Mouse (Mus musculus) spleen, postnatal 14 days (tissue): Measurements from ENCODE around the gene Acsf3.

Experiments used
- DNase-seq, 2 experiments: peaks; one replicate each; pipeline ENCODE4 v3.0.0; 2021 to 2022; ENCODE audit warnings: low spot score in 2 of 2

Acsf3 gene

GRCm38 (mm10) chr8:122775285-122776155 lies at the start of gene Acsf3:
TSS of gene Acsf3 (plus strand) at chr8:122775486.
- peak; percentile 41 to 59 for DNase-seq

GRCm38 (mm10) chr8:122726789-122727188 lies 48.5 kb upstream of the Acsf3 start:
- no peak for DNase-seq

- no peak for DNase-seq
Measured at GRCm38 (mm10) chr8:122727412-122727811, 47.9 kb upstream of the Acsf3 start.

GRCm38 (mm10) chr8:122728630-122729029 lies 46.7 kb upstream of the Acsf3 start:
- no peak for DNase-seq

GRCm38 (mm10) chr8:122735110-122735509 lies 40.2 kb upstream of the Acsf3 start:
- DNase-seq = no peak

GRCm38 (mm10) chr8:122735542-122736473 lies 39.5 kb upstream of the Acsf3 start:
- no peak for DNase-seq

- no peak for DNase-seq
Measured at GRCm38 (mm10) chr8:122736623-122737022, 38.7 kb upstream of the Acsf3 start.

- no peak for DNase-seq
Measured at GRCm38 (mm10) chr8:122737071-122737470, 38.2 kb upstream of the Acsf3 start.

GRCm38 (mm10) chr8:122737886-122738285 lies 37.4 kb upstream of the Acsf3 start:
- DNase-seq = no peak

- peak; percentile 61 to 76 for DNase-seq
Measured at GRCm38 (mm10) chr8:122739102-122739725, 36.1 kb upstream of the Acsf3 start.

GRCm38 (mm10) chr8:122742471-122742870 lies 32.8 kb upstream of the Acsf3 start:
- DNase-seq = no peak

- DNase-seq = no peak
Measured at GRCm38 (mm10) chr8:122745022-122745749, 30.1 kb upstream of the Acsf3 start.

GRCm38 (mm10) chr8:122745750-122746275 lies 29.5 kb upstream of the Acsf3 start:
- DNase-seq = no peak

- DNase-seq = no peak
Measured at GRCm38 (mm10) chr8:122746439-122746838, 28.8 kb upstream of the Acsf3 start.

- no peak for DNase-seq
Measured at GRCm38 (mm10) chr8:122747825-122748224, 27.5 kb upstream of the Acsf3 start.

- DNase-seq = no peak
Measured at GRCm38 (mm10) chr8:122749333-122749958, 25.8 kb upstream of the Acsf3 start.

- no peak for DNase-seq
Measured at GRCm38 (mm10) chr8:122751342-122751741, 23.9 kb upstream of the Acsf3 start.

- DNase-seq = no peak
Measured at GRCm38 (mm10) chr8:122752111-122752721, 23.1 kb upstream of the Acsf3 start.

- no peak for DNase-seq
Measured at GRCm38 (mm10) chr8:122758597-122758996, 16.7 kb upstream of the Acsf3 start.

GRCm38 (mm10) chr8:122760116-122760515 lies 15.2 kb upstream of the Acsf3 start:
- DNase-seq = no peak
